Mouse (Mus musculus) lung, embryonic 16.5 days (tissue): ENCODE measurements at regions not wholly inside any gene's neighbourhood (a gene's known extent, or its start where the extent isn't known, plus 50 kb on each side); places are given as distances from the start of the nearest gene placed in this dataset.

Experiments used
- ATAC-seq: fragments of 200-750 bp; cut with Nextera tagmentation; 2 replicates; pipeline ENCODE4 v1.8.0; 2017; ENCODE audit warnings: low read depth, mild to moderate bottlenecking, moderate library complexity
- H3K27ac ChIP-seq: fragments of 300-500 bp; sonication (generic); 2 replicates; pipeline ENCODE4 v1.5.1; 2014; ENCODE audit warnings: mild to moderate bottlenecking, control low read depth, low read length
- H3K27me3 ChIP-seq: fragments of 300-500 bp; sonication (generic); 2 replicates; pipeline ENCODE4 v1.6.1; 2014; ENCODE audit warnings: low read depth, low read length, mixed read lengths; ENCODE audit not compliant: control insufficient read depth, insufficient read depth
- H3K36me3 ChIP-seq: fragments of 300-500 bp; sonication (generic); 2 replicates; pipeline ENCODE4 v1.6.1; 2014; ENCODE audit warnings: low read length; ENCODE audit not compliant: control insufficient read depth, insufficient read depth
- H3K4me1 ChIP-seq: fragments of 300-500 bp; sonication (generic); replicated peaks from 2 replicates; pipeline ENCODE4 v1.6.1; 2014; ENCODE audit warnings: low read length, mixed read lengths; ENCODE audit not compliant: control insufficient read depth, insufficient read depth
- H3K4me2 ChIP-seq: fragments of 300-500 bp; sonication (generic); 2 replicates; pipeline ENCODE4 v1.6.1; 2014; ENCODE audit warnings: low read depth, low read length, control low read depth
- H3K4me3 ChIP-seq: fragments of 300-500 bp; sonication (generic); 2 replicates; pipeline ENCODE4 v1.5.1; 2014; ENCODE audit warnings: mild to moderate bottlenecking, low read length, control low read depth
- H3K9ac ChIP-seq: fragments of 300-500 bp; sonication (generic); 2 replicates; pipeline ENCODE4 v1.6.1; 2014; ENCODE audit warnings: low read length, control low read depth
- H3K9me3 ChIP-seq: fragments of 300-500 bp; sonication (generic); 2 replicates; pipeline ENCODE4 v1.6.1; 2016; ENCODE audit warnings: low read length; ENCODE audit not compliant: control insufficient read depth
- WGBS: fragments of 180-500 bp; shearing (Covaris S2); extraction: QIAGEN DNeasy Blood & Tissue Kit; methylation state at CpG from one replicate; pipeline ENCODE4 v1.1.7; 2014; 5-methylcytosine and 5-hydroxymethylcytosine counted together

- no peaks in the 10 kb centered on the region for H3K9me3 ChIP-seq
- no peak overlapping the region for H3K9ac ChIP-seq
- no peak for ATAC-seq
- no peak overlapping the region for H3K27ac ChIP-seq
- WGBS: 82% methylated on average over 11 of the region's 11 CpGs
- no peaks in the 10 kb centered on the region for H3K4me1 ChIP-seq
- H3K27me3 ChIP-seq: no peaks in the 10 kb centered on the region
- H3K4me3 ChIP-seq: no peak overlapping the region
- no peak overlapping the region for H3K4me2 ChIP-seq
- H3K36me3 ChIP-seq: no peaks in the 10 kb centered on the region
Measured at GRCm38 (mm10) chr2:33941316-33941715, 53.6 kb upstream of the Mvb12b start.

GRCm38 (mm10) chr2:33939836-33940235 is 52.1 kb upstream of the Mvb12b start:
- no peak overlapping the region for H3K9ac ChIP-seq
- H3K36me3 ChIP-seq: no peaks in the 10 kb centered on the region
- H3K27ac ChIP-seq: no peak overlapping the region
- no peaks in the 10 kb centered on the region for H3K27me3 ChIP-seq
- no peak overlapping the region for H3K4me3 ChIP-seq
- H3K4me1 ChIP-seq: no peaks in the 10 kb centered on the region
- no peak for ATAC-seq
- 78% methylated on average over 4 of the region's 4 CpGs for WGBS
- no peak overlapping the region for H3K4me2 ChIP-seq
- no peaks in the 10 kb centered on the region for H3K9me3 ChIP-seq
